ENCODE assay signal across 8 mouse cellular contexts in genomic region chr1:62724461-62725021, GRCm38 (mm10). TPM values are rescaled to one million over a fixed set of nuclear protein-coding genes. Genes with fewer than 3 reads are reported as not detected.
DNase-seq lines count a peak whose midpoint lies in the region; ATAC-seq and TF ChIP-seq lines count a peak whose summit lies in the region.

No protein-coding gene starts in this region.

- TF ChIP-seq CTCF in bone marrow, adult 2 months (IDR thresholded peaks at IDR 0.05; ENCODE audit: control insufficient read depth, insufficient read depth, low read length), result no peak

- 0 out of 2 replicates have a peak, but pooled peaks cover 4% of the 10 kb centered on the region for H3K9me3 ChIP-seq in heart, embryonic 16.5 days (replicated peaks; ENCODE audit: control insufficient read depth, low read length)
- no peaks in the 10 kb centered on the region for H3K9me3 ChIP-seq in liver, embryonic 15.5 days (replicated peaks)

- H3K4me2 ChIP-seq in heart, embryonic 16.5 days (ENCODE audit: low read depth, low read length), result no peak overlapping the region
- peak overlapping the region; percentile 13; the same call in 1 of the 2 replicates for H3K4me2 ChIP-seq in liver, embryonic 15.5 days

- no peaks in the 10 kb centered on the region for H3K27me3 ChIP-seq in heart, embryonic 16.5 days (ENCODE audit: control insufficient read depth, insufficient read depth, low read length)
- H3K27me3 ChIP-seq in liver, embryonic 15.5 days, result no peaks in the 10 kb centered on the region

- H3K9ac ChIP-seq in heart, embryonic 16.5 days (ENCODE audit: low read length), result no peak overlapping the region
- H3K9ac ChIP-seq in liver, embryonic 15.5 days, result no peak overlapping the region

- peak; percentile 62 for DNase-seq in 3134 (ENCODE audit: extremely low read depth, insufficient read length, low spot score)
- DNase-seq in embryo, embryonic 10.5 days (ENCODE audit: low spot score), result no peak
- no peak for DNase-seq in thymus, postnatal 14 days
- no peak for DNase-seq in Muller cell, postnatal 12 days (ENCODE audit: inconsistent ontology term)
- no peak for DNase-seq in retina, postnatal 1 day

- H3K36me3 ChIP-seq in heart, embryonic 16.5 days (ENCODE audit: control insufficient read depth, insufficient read depth), result no peaks in the 10 kb centered on the region
- no peaks in the 10 kb centered on the region for H3K36me3 ChIP-seq in liver, embryonic 15.5 days (replicated peaks)

- 16% methylated on average over 6 of the region's 6 CpGs for WGBS in bone marrow, adult 2 months
- 67% methylated on average over 6 of the region's 6 CpGs for WGBS in heart, embryonic 16.5 days
- 29% methylated on average over 6 of the region's 6 CpGs for WGBS in liver, embryonic 15.5 days (ENCODE audit: insufficient replicate concordance)

- TF ChIP-seq POLR2A in bone marrow, adult 2 months (IDR thresholded peaks at IDR 0.05; ENCODE audit: borderline replicate concordance, control insufficient read depth, low read depth, low read length), result no peak

- no peak overlapping the region for H3K4me3 ChIP-seq in bone marrow, adult 2 months (replicated peaks; ENCODE audit: control insufficient read depth, low read depth, low read length)
- no peak overlapping the region for H3K4me3 ChIP-seq in heart, embryonic 16.5 days (ENCODE audit: low read length)
- H3K4me3 ChIP-seq in liver, embryonic 15.5 days (replicated peaks), result no peak overlapping the region

- H3K4me1 ChIP-seq in bone marrow, adult 2 months (ENCODE audit: control insufficient read depth, insufficient read depth, low read length), result peaks cover 5% of the 10 kb centered on the region; the same call in 1 of the 2 replicates
- peaks cover 17% of the 10 kb centered on the region for H3K4me1 ChIP-seq in heart, embryonic 16.5 days (ENCODE audit: control insufficient read depth, insufficient read depth, low read length)
- peaks cover 4% of the 10 kb centered on the region; the same call in 1 of the 2 replicates for H3K4me1 ChIP-seq in liver, embryonic 15.5 days (replicated peaks)

- peak overlapping the region; percentile 37; the same call in 1 of the 2 replicates for H3K27ac ChIP-seq in bone marrow, adult 2 months (ENCODE audit: control insufficient read depth, insufficient read depth, low read depth, low read length, poor library complexity)
- H3K27ac ChIP-seq in heart, embryonic 16.5 days (ENCODE audit: low read length), result peak overlapping the region; percentile 73
- H3K27ac ChIP-seq in liver, embryonic 15.5 days (replicated peaks), result peak overlapping the region; percentile 57; the same call in 1 of the 2 replicates

- peak; percentile 51; the same call in 1 of the 2 replicates for ATAC-seq in heart, embryonic 16.5 days (replicated peaks; ENCODE audit: extremely low read depth, insufficient read depth, low FRiP score)
- ATAC-seq in liver, embryonic 15.5 days (ENCODE audit: insufficient read depth), result peak; percentile 44; the same call in 1 of the 2 replicates

RNA-seq across cellular contexts. Expression of gene Nrp2, which starts 21.5 kb away (rescaled TPM):
- polyA plus RNA-seq in bone marrow, adult 2 months (2011; ENCODE audit: insufficient read depth, insufficient read length, low replicate concordance, missing spikeins), result 2.1 and 3.2 TPM in 2 replicates
- 6.9 and 8.5 TPM in 2 replicates for polyA plus RNA-seq in heart, embryonic 16.5 days (2015; fragmentation: Nextera tagmentation; extraction: Ambion mirVana)
- polyA plus RNA-seq in liver, embryonic 15.5 days (2015; fragmentation: Nextera tagmentation; extraction: Ambion mirVana), result 0.71 and 0.75 TPM in 2 replicates
